Mouse (Mus musculus): ENCODE results near the gene Gxylt1. TPM values are rescaled to one million over a fixed set of nuclear protein-coding genes. Genes with fewer than 3 reads are reported as not detected.

The Gxylt1 gene
- polyA plus RNA-seq, 1 experiment from 2014 or later: 7.0 TPM

- Histone ChIP-seq H3K4me2 (no peak overlapping the region), H3K9ac (no peak overlapping the region), H3K4me1 (no peaks in the 10 kb centered on the region), H3K36me3 (no peaks in the 10 kb centered on the region), H3K4me3 (no peak overlapping the region), H3K27ac (replicated peaks) (no peak overlapping the region), H3K9me3 (no peaks in the 10 kb centered on the region), H3K27me3 (replicated peaks) (no peaks in the 10 kb centered on the region)
- WGBS: 14% methylated on average over 6 of the region's 6 CpGs
- no peak for ATAC-seq (ENCODE audit: extremely low read depth, insufficient number of reproducible peaks, low FRiP score, low TSS enrichment)
These were observed 47.3 kb downstream of the Gxylt1 start for GRCm38 (mm10) chr15:93227764-93228079.

- no peak overlapping the region for H3K27ac ChIP-seq (replicated peaks)
- H3K4me2 ChIP-seq: no peak overlapping the region
- no peak for ATAC-seq (ENCODE audit: extremely low read depth, insufficient number of reproducible peaks, low FRiP score, low TSS enrichment)
- no peaks in the 10 kb centered on the region for H3K36me3 ChIP-seq
- no peak overlapping the region for H3K9ac ChIP-seq
- no peaks in the 10 kb centered on the region for H3K9me3 ChIP-seq
- no peaks in the 10 kb centered on the region for H3K4me1 ChIP-seq
- no peaks in the 10 kb centered on the region for H3K27me3 ChIP-seq (replicated peaks)
- WGBS: 84% methylated on average over 10 of the region's 10 CpGs
- no peak overlapping the region for H3K4me3 ChIP-seq
These were observed 47.8 kb downstream of the Gxylt1 start for GRCm38 (mm10) chr15:93226930-93227763.

GRCm38 (mm10) chr15:93222475-93222874, 52.5 kb downstream of the Gxylt1 start:
- Histone ChIP-seq H3K4me3 (no peak overlapping the region), H3K9me3 (no peaks in the 10 kb centered on the region), H3K27ac (replicated peaks) (no peak overlapping the region), H3K4me2 (no peak overlapping the region), H3K27me3 (replicated peaks) (no peaks in the 10 kb centered on the region), H3K36me3 (no peaks in the 10 kb centered on the region), H3K9ac (no peak overlapping the region), H3K4me1 (no peaks in the 10 kb centered on the region)
- 53% methylated on average over 7 of the region's 7 CpGs for WGBS
- no peak for ATAC-seq (ENCODE audit: extremely low read depth, insufficient number of reproducible peaks, low FRiP score, low TSS enrichment)

- Histone ChIP-seq H3K27ac (replicated peaks) (no peak overlapping the region), H3K4me1 (no peaks in the 10 kb centered on the region), H3K27me3 (replicated peaks) (no peaks in the 10 kb centered on the region), H3K9me3 (no peaks in the 10 kb centered on the region), H3K4me3 (no peak overlapping the region), H3K9ac (no peak overlapping the region), H3K36me3 (no peaks in the 10 kb centered on the region), H3K4me2 (no peak overlapping the region)
- no peak for ATAC-seq (ENCODE audit: extremely low read depth, insufficient number of reproducible peaks, low FRiP score, low TSS enrichment)
- 71% methylated on average over 9 of the region's 9 CpGs for WGBS
These were observed 62.4 kb downstream of the Gxylt1 start for GRCm38 (mm10) chr15:93212617-93213016.

- no peaks in the 10 kb centered on the region for H3K27me3 ChIP-seq (replicated peaks)
- H3K36me3 ChIP-seq: no peaks in the 10 kb centered on the region
- 49% methylated on average over 1 of the region's 1 CpGs for WGBS
- H3K9me3 ChIP-seq: no peaks in the 10 kb centered on the region
- H3K9ac ChIP-seq: no peak overlapping the region
- no peak overlapping the region for H3K4me3 ChIP-seq
- H3K27ac ChIP-seq (replicated peaks): no peak overlapping the region
- no peak for ATAC-seq (ENCODE audit: extremely low read depth, insufficient number of reproducible peaks, low FRiP score, low TSS enrichment)
- no peaks in the 10 kb centered on the region for H3K4me1 ChIP-seq
- H3K4me2 ChIP-seq: no peak overlapping the region
These were observed 70.1 kb downstream of the Gxylt1 start for GRCm38 (mm10) chr15:93204861-93205260.

- H3K4me3 ChIP-seq: no peak overlapping the region
- no peaks in the 10 kb centered on the region for H3K4me1 ChIP-seq
- H3K4me2 ChIP-seq: no peak overlapping the region
- WGBS: 67% methylated on average over 5 of the region's 5 CpGs
- H3K36me3 ChIP-seq: no peaks in the 10 kb centered on the region
- no peaks in the 10 kb centered on the region for H3K9me3 ChIP-seq
- no peak overlapping the region for H3K9ac ChIP-seq
- H3K27me3 ChIP-seq (replicated peaks): no peaks in the 10 kb centered on the region
- H3K27ac ChIP-seq (replicated peaks): no peak overlapping the region
- ATAC-seq (ENCODE audit: extremely low read depth, insufficient number of reproducible peaks, low FRiP score, low TSS enrichment): no peak
These were observed 73.0 kb downstream of the Gxylt1 start for GRCm38 (mm10) chr15:93201956-93202355.

- Histone ChIP-seq H3K27ac (replicated peaks) (no peak overlapping the region), H3K36me3 (no peaks in the 10 kb centered on the region), H3K9ac (no peak overlapping the region), H3K27me3 (replicated peaks) (no peaks in the 10 kb centered on the region), H3K4me2 (no peak overlapping the region), H3K9me3 (0 out of 2 replicates have a peak, but pooled peaks cover 4% of the 10 kb centered on the region), H3K4me1 (peaks cover 14% of the 10 kb centered on the region; the same call in 1 of the 2 replicates), H3K4me3 (no peak overlapping the region)
- ATAC-seq (ENCODE audit: extremely low read depth, insufficient number of reproducible peaks, low FRiP score, low TSS enrichment): no peak; the same call in 1 of the 2 replicates
- WGBS: 59% methylated on average over 12 of the region's 12 CpGs
These were observed 83.4 kb downstream of the Gxylt1 start for GRCm38 (mm10) chr15:93191387-93192145.

Other genes starting within 250 kb of the Gxylt1 start
- 80.0 and 90.0 TPM in 2 replicates for gene Yaf2, start 61.8 kb upstream of the Gxylt1 start, polyA plus RNA-seq (2015; fragmentation: Nextera tagmentation; extraction: Ambion mirVana)
- 112 and 117 TPM in 2 replicates for gene Zcrb1, start 123.2 kb upstream of the Gxylt1 start, polyA plus RNA-seq (2015; fragmentation: Nextera tagmentation; extraction: Ambion mirVana)
- 38.9 and 39.1 TPM in 2 replicates for gene Pphln1, start 123.2 kb upstream of the Gxylt1 start, polyA plus RNA-seq (2015; fragmentation: Nextera tagmentation; extraction: Ambion mirVana)

All from heart, embryonic 13.5 days (tissue).